Mouse (Mus musculus) bone marrow macrophage, adult 2 months (primary cell): ENCODE measurements around the gene Akr1a1. TPM values are rescaled to one million over a fixed set of nuclear protein-coding genes. Genes with fewer than 3 reads are reported as not detected.
"Not testable (repeated sequence)": the region's sequence is repeated elsewhere in the genome, so short reads cannot be mapped to it uniquely, and the experiment has no call there.

ENCODE experiments used
- H3K27ac ChIP-seq: 2 replicates; pipeline ENCODE4 v1.5.1; 2012; ENCODE audit warnings: low read depth, low read length; ENCODE audit not compliant: insufficient read depth
- H3K4me1 ChIP-seq: 2 replicates; pipeline ENCODE4 v1.6.1; 2012; ENCODE audit warnings: low read length; ENCODE audit not compliant: control insufficient read depth, insufficient read depth
- H3K4me3 ChIP-seq: 2 replicates; pipeline ENCODE4 v1.5.1; 2012; ENCODE audit warnings: mild to moderate bottlenecking, low read length, moderate library complexity; ENCODE audit not compliant: insufficient read depth
- CTCF ChIP-seq: IDR thresholded peaks from 2 replicates; pipeline ENCODE4 v1.5.1; 2012; ENCODE audit warnings: low read depth, mild to moderate bottlenecking, low read length, moderate library complexity
- POLR2A ChIP-seq: IDR thresholded peaks from 2 replicates; pipeline ENCODE4 v1.6.1; 2012; ENCODE audit warnings: mild to moderate bottlenecking, low read depth, low read length, borderline replicate concordance
- polyA plus RNA-seq: library from polyadenylated mRNA; stranded (reverse); fragments of >200 nt; gene quantifications from 2 replicates; pipeline ENCODE4 v1.2.4, GENCODE M21; 2012; ENCODE audit not compliant: missing spikeins, insufficient read depth, insufficient read length

Gene Akr1a1
- polyA plus RNA-seq, 1 experiment: 1,749 TPM

DNA sequence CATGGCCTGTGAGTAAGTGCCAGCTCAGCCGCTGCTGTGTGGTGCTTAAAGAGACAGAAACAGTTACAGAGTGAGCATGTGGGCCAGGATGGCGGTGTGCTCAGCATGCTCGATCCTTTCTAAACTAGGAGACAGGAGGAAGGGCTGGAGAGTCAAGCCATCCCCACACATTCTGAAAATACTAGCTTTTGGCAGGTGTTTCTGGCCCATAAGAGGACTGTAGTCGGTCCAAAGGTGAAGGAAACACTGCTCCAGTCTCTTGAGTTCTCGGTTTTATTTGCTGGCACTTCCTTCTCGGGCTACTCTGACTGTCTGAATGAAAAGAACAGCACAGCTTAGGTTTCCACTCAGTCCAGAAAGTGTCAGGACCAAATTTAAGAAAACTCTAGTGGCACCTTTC is 9.3 kb upstream of the Akr1a1 start:
- TF ChIP-seq CTCF (no peak), POLR2A (no peak)
- Histone ChIP-seq H3K27ac (no peak overlapping the region), H3K4me3 (no peak overlapping the region), H3K4me1 (peaks cover 45% of the 10 kb centered on the region)

DNA sequence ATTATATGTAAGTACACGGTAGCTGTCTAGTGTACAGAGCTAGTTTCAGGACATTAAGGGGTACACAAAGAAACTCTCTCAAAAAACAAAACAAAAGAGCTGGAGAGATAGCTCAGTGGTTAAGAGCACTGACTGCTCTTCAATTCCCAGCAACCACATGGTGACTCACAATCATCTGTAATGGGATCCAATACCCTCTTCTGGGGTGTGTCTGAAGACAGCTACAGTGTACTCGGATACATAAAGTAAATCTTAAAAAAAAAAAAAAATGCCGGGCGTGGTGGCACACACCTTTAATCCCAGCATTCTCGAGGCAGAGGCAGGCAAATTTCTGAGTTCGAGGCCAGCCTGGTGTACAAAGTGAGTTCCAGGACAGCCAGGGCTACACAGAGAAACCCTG is 8.4 kb upstream of the Akr1a1 start:
- H3K27ac ChIP-seq, H3K4me3 ChIP-seq: not testable (repeated sequence)
- peaks cover 42% of the 10 kb centered on the region for H3K4me1 ChIP-seq

DNA sequence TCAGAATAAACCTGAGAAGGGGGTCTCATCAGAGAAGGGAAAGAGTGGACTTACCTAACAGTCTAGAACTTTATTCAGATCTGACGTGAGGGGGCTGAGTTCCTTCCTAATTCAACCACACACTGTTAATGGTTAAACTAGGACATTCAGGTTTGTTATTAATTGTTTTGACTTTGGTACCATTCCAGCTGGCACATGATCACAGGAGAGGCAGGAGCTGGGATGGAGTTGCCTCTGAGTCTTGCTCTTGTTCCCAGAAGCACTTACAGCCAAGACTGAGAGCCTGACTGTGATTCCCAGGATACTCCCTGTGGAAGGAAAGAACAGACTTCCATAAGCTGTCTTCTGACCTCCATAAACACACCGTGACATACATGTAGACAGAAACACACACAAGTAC is 8.0 kb upstream of the Akr1a1 start:
- TF ChIP-seq POLR2A (no peak), CTCF (no peak)

DNA sequence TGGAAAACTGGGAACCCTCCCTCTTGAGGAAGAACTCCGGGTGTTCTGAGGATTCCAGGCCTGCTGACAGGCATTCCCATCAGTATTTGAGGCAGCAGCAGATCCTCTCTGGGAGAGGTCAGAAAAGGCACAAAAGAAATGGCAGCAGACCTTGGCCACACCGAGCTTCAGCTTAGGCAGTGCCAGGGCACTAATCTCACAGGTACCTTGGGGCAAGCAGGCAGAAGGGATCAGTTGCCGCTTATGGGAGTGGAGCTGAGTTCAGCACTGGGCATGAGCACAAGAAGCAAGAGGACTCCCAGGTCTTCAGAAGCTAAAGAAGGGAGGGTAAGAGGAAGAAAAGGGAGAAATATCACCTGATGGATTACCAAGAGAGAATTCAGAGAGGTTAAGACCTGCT is 6.5 kb upstream of the Akr1a1 start:
- H3K4me3 ChIP-seq: no peak overlapping the region
- no peak overlapping the region for H3K27ac ChIP-seq
- H3K4me1 ChIP-seq: peaks cover 43% of the 10 kb centered on the region
- TF ChIP-seq CTCF (no peak), POLR2A (no peak)

More for the DNA sequence above, 8.0 kb upstream of the Akr1a1 start:
- peaks cover 42% of the 10 kb centered on the region for H3K4me1 ChIP-seq
- no peak overlapping the region for H3K27ac ChIP-seq
- H3K4me3 ChIP-seq: no peak overlapping the region

DNA sequence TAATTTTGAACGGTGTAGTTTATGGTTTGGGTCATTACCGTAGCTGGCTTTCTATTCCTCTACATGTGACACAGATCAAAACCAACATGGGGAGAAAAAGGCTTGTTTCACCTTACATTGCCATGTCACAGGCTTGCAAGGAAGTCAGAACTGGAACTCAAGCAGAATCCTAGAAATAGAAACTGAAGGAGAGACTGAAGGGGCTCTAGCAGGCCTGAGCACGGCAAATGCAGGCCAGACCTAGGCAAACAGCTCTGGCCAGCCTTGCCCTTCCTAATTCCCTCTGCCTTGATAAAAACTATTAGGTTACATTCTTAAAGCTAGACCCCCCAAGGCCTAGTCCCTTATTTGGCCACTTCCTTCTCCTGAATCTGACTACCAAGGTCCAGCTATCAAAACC is 4.2 kb upstream of the Akr1a1 start:
- no peak overlapping the region for H3K4me3 ChIP-seq
- TF ChIP-seq POLR2A (no peak), CTCF (no peak)
- H3K4me1 ChIP-seq: peaks cover 51% of the 10 kb centered on the region
- H3K27ac ChIP-seq: peak overlapping the region; percentile 98

DNA sequence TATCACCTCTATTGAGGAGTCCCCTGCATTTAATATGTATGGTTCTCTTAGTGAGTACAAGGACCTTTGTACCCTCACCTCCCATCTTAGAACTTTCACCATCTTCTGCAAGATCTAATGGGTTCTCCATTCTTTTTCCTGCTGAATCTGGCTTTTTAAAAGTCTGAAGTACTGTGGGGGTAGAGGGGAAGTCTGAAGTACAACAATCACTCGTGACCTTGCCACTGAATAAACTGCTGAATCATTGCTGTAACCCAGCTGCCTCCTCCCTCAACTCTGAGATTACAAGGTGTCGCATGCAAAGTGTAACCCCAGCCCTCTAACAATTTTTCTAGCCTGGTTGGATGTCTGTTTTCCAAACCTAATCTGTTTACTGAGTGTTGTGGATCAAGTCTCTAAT is 3.6 kb upstream of the Akr1a1 start:
- Histone ChIP-seq H3K4me3 (no peak overlapping the region), H3K4me1 (peaks cover 51% of the 10 kb centered on the region), H3K27ac (peak overlapping the region; percentile 98)
- no peak for TF ChIP-seq CTCF
- no peak for TF ChIP-seq POLR2A

DNA sequence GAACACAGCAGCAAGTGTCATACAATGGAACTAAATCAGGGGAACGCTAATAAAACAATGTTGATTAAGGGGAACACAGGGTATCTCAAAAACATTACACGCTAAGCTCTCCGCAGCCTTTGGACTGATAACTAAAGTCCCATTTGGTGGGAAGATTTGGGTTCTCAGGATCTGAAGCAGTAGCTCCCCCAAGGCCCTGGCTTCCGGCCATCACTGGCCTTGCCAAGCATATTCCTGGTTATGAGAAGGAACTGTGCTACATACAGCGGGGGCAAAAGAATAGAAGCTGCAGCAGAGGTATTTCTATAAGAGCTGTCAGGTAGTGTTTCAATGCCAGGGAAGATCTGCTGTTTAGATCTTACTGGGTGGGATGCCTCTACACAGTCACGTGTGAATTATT is 1.7 kb upstream of the Akr1a1 start:
- no peak overlapping the region for H3K4me3 ChIP-seq
- peaks cover 49% of the 10 kb centered on the region for H3K4me1 ChIP-seq
- TF ChIP-seq CTCF (no peak), POLR2A (no peak)
- no peak overlapping the region for H3K27ac ChIP-seq

DNA sequence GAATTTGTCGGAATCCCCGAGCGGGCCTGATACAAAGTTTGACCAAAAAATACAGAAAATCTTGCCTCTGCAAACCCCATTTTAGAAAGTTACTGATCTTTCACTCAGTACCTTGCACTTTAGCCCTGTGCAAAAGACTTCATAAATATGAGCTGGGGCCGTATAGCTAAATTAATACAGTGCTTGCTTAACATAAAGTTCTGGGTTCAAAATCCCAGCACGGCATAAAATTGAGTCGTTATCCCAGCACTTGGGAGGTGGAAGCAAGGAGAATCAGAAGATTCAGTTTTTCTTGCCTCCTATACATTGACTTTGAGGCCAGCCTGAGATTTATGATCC is 286 bp upstream of the Akr1a1 start:
- H3K4me3 ChIP-seq: peak overlapping the region; percentile 91
- H3K4me1 ChIP-seq: peaks cover 46% of the 10 kb centered on the region
- TF ChIP-seq CTCF (no peak), POLR2A (no peak)
- H3K27ac ChIP-seq: peak overlapping the region; percentile 87

DNA sequence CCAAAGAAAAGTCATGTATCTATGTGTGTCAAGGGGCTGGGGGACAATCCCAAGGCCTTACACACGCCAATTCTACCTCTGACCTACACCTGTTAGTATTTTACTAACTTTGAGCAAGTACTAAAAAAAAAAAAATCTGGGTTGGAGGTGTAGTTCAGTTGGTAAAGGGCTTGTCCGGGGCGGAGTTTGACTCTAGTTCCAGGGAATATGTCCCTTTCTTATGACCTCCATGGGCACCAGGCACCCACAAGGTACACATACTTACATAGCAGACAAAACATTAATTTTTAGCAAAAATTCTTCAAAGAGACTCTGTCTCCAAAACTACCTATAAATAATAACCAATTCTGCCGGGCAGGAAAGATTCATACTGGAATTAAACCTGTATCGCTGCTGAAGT is 1.1 kb downstream of the Akr1a1 start:
- Histone ChIP-seq H3K27ac (peak overlapping the region; percentile 87), H3K4me1 (peaks cover 41% of the 10 kb centered on the region), H3K4me3 (peak overlapping the region; percentile 91)
- TF ChIP-seq POLR2A (no peak), CTCF (no peak)

DNA sequence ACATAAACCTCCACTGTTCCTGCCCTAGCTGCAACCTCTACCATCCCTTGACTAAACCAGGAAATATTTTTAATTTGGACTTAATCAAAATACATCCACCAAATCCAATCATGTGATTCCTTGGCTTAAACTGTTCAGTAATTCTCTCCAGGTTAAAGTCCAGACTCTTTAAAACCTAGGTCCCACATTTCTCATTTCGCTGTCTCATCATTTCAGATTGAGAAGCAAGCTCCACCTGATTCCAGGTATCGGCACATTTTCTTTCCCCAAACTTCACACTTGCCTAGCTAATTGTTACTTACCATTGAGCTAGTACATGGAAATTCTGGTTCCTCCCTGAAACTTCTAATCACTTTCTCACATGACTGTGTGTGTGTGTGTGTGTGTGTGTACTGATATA is 2.1 kb downstream of the Akr1a1 start:
- no peak for TF ChIP-seq POLR2A
- no peak for TF ChIP-seq CTCF
- Histone ChIP-seq H3K4me1 (peaks cover 39% of the 10 kb centered on the region), H3K4me3 (peak overlapping the region; percentile 91), H3K27ac (peak overlapping the region; percentile 87)

DNA sequence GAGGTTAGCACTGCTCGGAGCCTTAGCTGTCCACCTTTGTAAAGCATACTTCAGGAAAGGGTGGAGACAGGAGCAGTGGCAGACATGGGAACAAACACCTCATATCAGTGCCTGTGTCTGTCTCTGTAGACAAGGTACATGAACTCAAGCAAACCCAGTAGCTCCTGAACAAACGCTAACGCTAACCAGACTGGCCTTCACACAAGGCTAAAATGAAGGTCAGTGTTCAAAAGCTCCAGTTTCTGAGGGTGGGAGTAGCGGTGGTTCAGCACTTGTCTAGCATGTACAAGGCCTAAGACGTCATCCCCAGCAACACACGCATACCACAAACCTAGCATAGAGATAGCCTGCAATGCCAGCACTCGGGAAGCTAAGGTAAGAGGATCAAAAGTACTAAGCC is 5.9 kb downstream of the Akr1a1 start:
- Histone ChIP-seq H3K4me3 (no peak overlapping the region), H3K4me1 (peaks cover 22% of the 10 kb centered on the region), H3K27ac (no peak overlapping the region)
- TF ChIP-seq POLR2A (no peak), CTCF (no peak)

DNA sequence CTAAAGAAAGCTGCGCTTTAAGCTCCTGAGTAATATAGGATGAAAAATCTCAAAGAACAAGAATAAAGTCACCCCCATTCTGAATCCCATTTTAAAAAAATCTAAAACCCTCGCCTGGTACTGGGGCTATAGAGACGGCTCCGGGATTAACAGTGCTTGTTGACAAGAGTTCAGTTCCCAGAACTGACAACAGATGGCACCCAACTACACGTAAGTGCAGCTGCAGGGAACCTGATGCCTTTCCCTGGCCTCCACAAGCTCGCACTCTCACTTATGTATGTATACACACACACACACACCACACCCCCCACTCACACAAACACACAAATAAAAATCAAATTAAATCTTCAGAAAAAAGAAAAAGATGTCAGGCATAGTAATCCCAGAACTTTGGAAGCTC is 7.2 kb downstream of the Akr1a1 start:
- Histone ChIP-seq H3K4me1 (peaks cover 22% of the 10 kb centered on the region), H3K27ac (no peak overlapping the region), H3K4me3 (no peak overlapping the region)
- TF ChIP-seq CTCF: no peak
- TF ChIP-seq POLR2A: no peak
